Mouse (Mus musculus): ENCODE data around the gene Ube2g2. TPM values are rescaled to one million over a fixed set of nuclear protein-coding genes. Genes with fewer than 3 reads are reported as not detected.

The Ube2g2 gene
- polyA plus RNA-seq, 1 experiment = 38.8 TPM

DNA sequence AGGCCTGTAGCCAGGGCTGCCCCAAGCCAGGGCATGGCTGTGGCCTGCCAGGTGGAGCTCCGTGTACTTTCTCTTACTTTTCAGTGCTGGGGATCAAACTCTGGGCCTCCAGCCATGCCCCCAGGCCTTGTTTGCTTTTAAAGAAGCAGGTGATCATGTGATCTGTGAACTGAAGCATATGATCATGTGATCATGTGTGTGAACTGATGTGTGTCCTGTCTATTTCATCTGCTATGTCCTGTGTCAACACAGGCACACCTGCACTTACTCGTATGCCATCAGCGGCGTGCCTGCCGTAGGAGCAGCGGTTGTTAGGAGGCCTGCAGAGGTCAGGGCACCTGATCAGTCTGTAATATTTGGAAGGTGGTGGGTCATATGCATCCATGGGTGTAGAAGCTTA lies 11.9 kb downstream of the Ube2g2 start:
- Histone ChIP-seq H3K4me1 (ENCODE audit: control insufficient read depth, insufficient read depth, low read length) (peaks cover 10% of the 10 kb centered on the region; the same call in 1 of the 2 replicates), H3K4me3 (ENCODE audit: insufficient read depth, low read length) (no peak overlapping the region), H3K27ac (ENCODE audit: insufficient read depth, low read length) (no peak overlapping the region)
- TF ChIP-seq CTCF (IDR thresholded peaks at IDR 0.05; ENCODE audit: extremely low read depth, insufficient read depth, low read length) (no peak), POLR2A (IDR thresholded peaks at IDR 0.05; ENCODE audit: extremely low read depth, insufficient read depth, low read length) (no peak)

DNA sequence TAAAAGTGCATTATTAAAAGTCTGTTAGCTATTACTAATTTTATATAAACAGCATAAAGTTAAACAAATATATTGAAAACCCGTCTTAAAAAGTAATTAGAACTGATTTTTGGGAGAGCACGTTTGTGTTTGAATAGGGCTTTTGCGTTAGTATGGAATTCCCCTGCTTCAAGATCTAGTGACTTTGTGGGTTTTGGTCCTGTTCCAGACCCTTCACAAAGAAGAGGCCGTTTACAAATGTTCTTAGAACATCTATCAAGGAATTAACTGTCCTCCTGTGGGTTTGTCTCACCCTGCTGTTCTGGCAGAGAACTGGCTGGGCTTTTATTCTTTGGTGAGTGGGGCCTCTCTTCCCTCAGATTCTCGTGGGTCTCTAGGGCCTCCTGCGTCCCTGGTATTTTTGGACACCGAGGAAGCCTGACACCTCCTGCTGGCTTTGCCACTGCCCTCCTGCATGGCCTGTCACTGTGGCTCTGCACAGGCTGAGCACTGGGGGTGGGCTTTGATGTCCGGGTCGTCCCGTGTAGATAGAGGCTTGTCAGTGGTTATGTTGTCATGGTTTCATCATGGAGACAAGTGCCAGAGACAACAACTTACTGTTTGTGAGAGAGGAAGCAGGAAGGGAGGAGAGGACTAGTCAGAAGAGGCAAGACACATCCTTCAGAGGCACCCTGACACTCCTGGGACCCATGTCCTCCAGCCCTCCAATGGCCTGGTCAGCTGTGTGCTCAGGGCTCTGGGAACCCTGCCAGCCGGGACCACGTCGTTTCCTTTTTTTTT lies 12.6 kb downstream of the Ube2g2 start:
- Histone ChIP-seq H3K27ac (ENCODE audit: insufficient read depth, low read length) (no peak overlapping the region), H3K4me1 (ENCODE audit: control insufficient read depth, insufficient read depth, low read length) (peaks cover 10% of the 10 kb centered on the region; the same call in 1 of the 2 replicates), H3K4me3 (ENCODE audit: insufficient read depth, low read length) (no peak overlapping the region)
- TF ChIP-seq POLR2A (IDR thresholded peaks at IDR 0.05; ENCODE audit: extremely low read depth, insufficient read depth, low read length) (no peak), CTCF (IDR thresholded peaks at IDR 0.05; ENCODE audit: extremely low read depth, insufficient read depth, low read length) (no peak)

DNA sequence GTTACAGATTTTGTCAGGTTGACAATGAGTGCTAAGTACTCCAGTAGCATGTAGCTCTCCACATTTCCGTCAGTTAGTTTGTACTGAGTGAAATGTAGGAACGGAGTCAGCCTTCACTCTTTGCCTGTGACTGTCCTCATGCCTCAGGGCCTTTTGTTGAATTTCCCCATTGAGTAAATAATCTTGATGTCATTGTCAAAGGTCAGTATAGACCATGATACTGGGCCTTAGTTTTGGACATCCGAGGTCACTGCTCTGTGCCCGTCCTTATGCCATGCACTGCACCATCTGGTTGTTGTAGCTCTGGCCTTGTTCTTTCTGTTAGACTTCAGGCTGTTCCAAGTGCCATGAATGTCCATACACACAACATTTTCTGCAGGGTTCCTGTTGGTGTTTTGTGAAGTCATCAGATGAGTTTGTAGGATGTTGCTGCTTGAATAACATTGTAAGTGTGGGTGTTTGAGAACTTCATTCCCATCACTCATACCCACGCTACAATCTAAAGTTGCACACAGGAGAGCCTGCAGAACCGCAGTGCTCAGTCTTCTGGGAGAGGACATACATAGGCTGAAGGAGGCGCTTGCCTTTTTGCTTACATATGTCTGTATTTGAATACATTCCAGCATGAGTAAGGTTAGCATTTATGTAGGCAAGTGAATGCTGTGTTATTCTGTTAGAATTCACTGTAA lies 14.3 kb downstream of the Ube2g2 start:
- TF ChIP-seq POLR2A (IDR thresholded peaks at IDR 0.05; ENCODE audit: extremely low read depth, insufficient read depth, low read length) = no peak
- no peak overlapping the region for H3K27ac ChIP-seq (ENCODE audit: insufficient read depth, low read length)
- peaks cover 10% of the 10 kb centered on the region; the same call in 1 of the 2 replicates for H3K4me1 ChIP-seq (ENCODE audit: control insufficient read depth, insufficient read depth, low read length)
- H3K4me3 ChIP-seq (ENCODE audit: insufficient read depth, low read length) = no peak overlapping the region

- peaks cover 10% of the 10 kb centered on the region; the same call in 1 of the 2 replicates for H3K4me1 ChIP-seq (ENCODE audit: control insufficient read depth, insufficient read depth, low read length)
- H3K27ac ChIP-seq (ENCODE audit: insufficient read depth, low read length) = no peak overlapping the region
- no peak for TF ChIP-seq CTCF (IDR thresholded peaks at IDR 0.05; ENCODE audit: extremely low read depth, insufficient read depth, low read length)
- TF ChIP-seq POLR2A (IDR thresholded peaks at IDR 0.05; ENCODE audit: extremely low read depth, insufficient read depth, low read length) = no peak
- no peak overlapping the region for H3K4me3 ChIP-seq (ENCODE audit: insufficient read depth, low read length)
These were observed 16.9 kb downstream of the Ube2g2 start for GRCm38 (mm10) chr10:77638956-77639355.

GRCm38 (mm10) chr10:77643160-77643559 lies 21.1 kb downstream of the Ube2g2 start:
- TF ChIP-seq CTCF (IDR thresholded peaks at IDR 0.05; ENCODE audit: extremely low read depth, insufficient read depth, low read length) (no peak), POLR2A (IDR thresholded peaks at IDR 0.05; ENCODE audit: extremely low read depth, insufficient read depth, low read length) (no peak)
- H3K27ac ChIP-seq (ENCODE audit: insufficient read depth, low read length) = no peak overlapping the region
- H3K4me1 ChIP-seq (ENCODE audit: control insufficient read depth, insufficient read depth, low read length) = no peaks in the 10 kb centered on the region
- H3K4me3 ChIP-seq (ENCODE audit: insufficient read depth, low read length) = no peak overlapping the region

DNA sequence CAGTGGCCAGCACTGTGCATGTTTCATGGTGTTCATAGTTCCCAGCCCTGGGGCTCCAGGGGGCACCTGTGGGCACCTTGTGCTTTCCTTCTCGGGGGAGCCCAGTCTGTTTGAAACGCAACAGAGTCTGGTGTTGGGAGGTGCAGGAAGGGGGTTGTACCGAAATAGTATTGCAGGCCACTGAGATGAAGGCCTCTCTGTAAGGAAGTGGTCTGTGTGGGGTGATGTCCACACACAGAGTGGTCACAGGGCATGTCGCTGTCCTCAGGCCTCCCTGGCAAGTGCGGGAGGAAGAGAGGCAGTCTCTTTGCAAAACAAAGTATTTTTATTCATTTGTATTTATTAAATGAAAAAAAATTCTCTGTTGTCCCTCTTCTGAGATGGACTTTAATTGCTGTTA lies 23.5 kb downstream of the Ube2g2 start:
- TF ChIP-seq CTCF (IDR thresholded peaks at IDR 0.05; ENCODE audit: extremely low read depth, insufficient read depth, low read length) = no peak
- TF ChIP-seq POLR2A (IDR thresholded peaks at IDR 0.05; ENCODE audit: extremely low read depth, insufficient read depth, low read length) = no peak
- no peak overlapping the region for H3K4me3 ChIP-seq (ENCODE audit: insufficient read depth, low read length)
- no peaks in the 10 kb centered on the region for H3K4me1 ChIP-seq (ENCODE audit: control insufficient read depth, insufficient read depth, low read length)
- no peak overlapping the region for H3K27ac ChIP-seq (ENCODE audit: insufficient read depth, low read length)

- no peaks in the 10 kb centered on the region for H3K4me1 ChIP-seq (ENCODE audit: control insufficient read depth, insufficient read depth, low read length)
- TF ChIP-seq POLR2A (IDR thresholded peaks at IDR 0.05; ENCODE audit: extremely low read depth, insufficient read depth, low read length) (no peak), CTCF (IDR thresholded peaks at IDR 0.05; ENCODE audit: extremely low read depth, insufficient read depth, low read length) (no peak)
- no peak overlapping the region for H3K27ac ChIP-seq (ENCODE audit: insufficient read depth, low read length)
- no peak overlapping the region for H3K4me3 ChIP-seq (ENCODE audit: insufficient read depth, low read length)
These were observed 25.4 kb downstream of the Ube2g2 start for GRCm38 (mm10) chr10:77647461-77647860.

- Histone ChIP-seq H3K4me3 (ENCODE audit: insufficient read depth, low read length) (no peak overlapping the region), H3K4me1 (ENCODE audit: control insufficient read depth, insufficient read depth, low read length) (no peaks in the 10 kb centered on the region), H3K27ac (ENCODE audit: insufficient read depth, low read length) (no peak overlapping the region)
- no peak for TF ChIP-seq CTCF (IDR thresholded peaks at IDR 0.05; ENCODE audit: extremely low read depth, insufficient read depth, low read length)
- no peak for TF ChIP-seq POLR2A (IDR thresholded peaks at IDR 0.05; ENCODE audit: extremely low read depth, insufficient read depth, low read length)
These were observed 25.8 kb downstream of the Ube2g2 start for GRCm38 (mm10) chr10:77647901-77648300.

GRCm38 (mm10) chr10:77652046-77652445 lies 30.0 kb downstream of the Ube2g2 start:
- TF ChIP-seq POLR2A (IDR thresholded peaks at IDR 0.05; ENCODE audit: extremely low read depth, insufficient read depth, low read length) (no peak), CTCF (IDR thresholded peaks at IDR 0.05; ENCODE audit: extremely low read depth, insufficient read depth, low read length) (no peak)
- Histone ChIP-seq H3K27ac (ENCODE audit: insufficient read depth, low read length) (no peak overlapping the region), H3K4me1 (ENCODE audit: control insufficient read depth, insufficient read depth, low read length) (no peaks in the 10 kb centered on the region), H3K4me3 (ENCODE audit: insufficient read depth, low read length) (no peak overlapping the region)
